22 mouse cellular contexts compared by ENCODE assay signal in genomic region chr5:8632901-8633300, GRCm38 (mm10). TPM values are rescaled to one million over a fixed set of nuclear protein-coding genes. Genes with fewer than 3 reads are reported as not detected.
DNase-seq lines count a peak whose midpoint lies in the region; ATAC-seq and TF ChIP-seq lines count a peak whose summit lies in the region.
"Had no signal": no experiment of that assay in that cellular context is flagged by ENCODE, and none has a peak within 500 bp of the region (broad histone marks: within the 10 kb centered on the region; RNA-seq: fewer than 3 reads in every experiment).

No protein-coding gene starts in this region.

- no peaks in the 10 kb centered on the region for H3K36me3 ChIP-seq in hindbrain, embryonic 14.5 days (replicated peaks; ENCODE audit: control insufficient read depth, insufficient read depth)
- H3K36me3 ChIP-seq in hindbrain, embryonic 10.5 days = no peaks in the 10 kb centered on the region
- no peaks in the 10 kb centered on the region for H3K36me3 ChIP-seq in intestine, embryonic 15.5 days
- no peaks in the 10 kb centered on the region for H3K36me3 ChIP-seq in intestine, postnatal 0 days (ENCODE audit: control insufficient read depth, insufficient read depth)
- H3K36me3 ChIP-seq in intestine, embryonic 16.5 days (ENCODE audit: control insufficient read depth, insufficient read depth, low read length) = no peaks in the 10 kb centered on the region
- H3K36me3 ChIP-seq: G1E had no signal

- H3K9me3 ChIP-seq in hindbrain, embryonic 14.5 days (ENCODE audit: control insufficient read depth, low read length) = no peaks in the 10 kb centered on the region
- no peaks in the 10 kb centered on the region for H3K9me3 ChIP-seq in hindbrain, embryonic 10.5 days
- no peaks in the 10 kb centered on the region for H3K9me3 ChIP-seq in intestine, embryonic 15.5 days
- H3K9me3 ChIP-seq in intestine, postnatal 0 days (ENCODE audit: control insufficient read depth) = no peaks in the 10 kb centered on the region
- no peaks in the 10 kb centered on the region for H3K9me3 ChIP-seq in intestine, embryonic 16.5 days (ENCODE audit: control insufficient read depth, low read length)
- H3K9me3 ChIP-seq: G1E had no signal

- H3K4me2 ChIP-seq in hindbrain, embryonic 14.5 days (replicated peaks) = no peak overlapping the region
- no peak overlapping the region for H3K4me2 ChIP-seq in intestine, embryonic 15.5 days (replicated peaks)
- H3K4me2 ChIP-seq in intestine, postnatal 0 days (replicated peaks; ENCODE audit: low read depth) = no peak overlapping the region
- no peak overlapping the region for H3K4me2 ChIP-seq in intestine, embryonic 16.5 days (ENCODE audit: low read depth, low read length)

- ATAC-seq in hindbrain, embryonic 14.5 days (ENCODE audit: low FRiP score) = no peak
- peak; percentile 54; the same call in 1 of the 2 replicates for ATAC-seq in intestine, embryonic 15.5 days
- ATAC-seq in intestine, postnatal 0 days = no peak
- peak; percentile 79 for ATAC-seq in intestine, embryonic 16.5 days
- ATAC-seq: activated CD4-positive, CD25-positive, alpha-beta regulatory T cell, adult 4 months; CD4-positive, CD25-positive, alpha-beta regulatory T cell, adult 4 months; Patski had no signal

- DNase-seq in hindbrain, embryonic 14.5 days (ENCODE audit: low spot score) = peak; percentile 10
- no peak for DNase-seq in hindbrain, embryonic 10.5 days (ENCODE audit: low spot score)
- DNase-seq in yolk sac, embryonic 10.5 days (ENCODE audit: low spot score) = peak; percentile 38
- no peak for DNase-seq in spleen, postnatal 36 days (ENCODE audit: low spot score in 2 of 2)
- no peak for DNase-seq in embryo, embryonic 9.5 days (ENCODE audit: extremely low spot score)
- DNase-seq: adrenal gland, adult 2 months; adrenal gland, adult 8-10 months; adrenal gland, postnatal 10 days; adrenal gland, postnatal 14 days; adrenal gland, postnatal 25 days; adrenal gland, postnatal 36 days; B cell, adult 2 months; cerebellum, adult 11 months; cerebellum, adult 11-12 months had no signal

- TF ChIP-seq CTCF in intestine, postnatal 0 days (IDR thresholded peaks at IDR 0.05; ENCODE audit: low read depth) = no peak

- H3K4me3 ChIP-seq in hindbrain, embryonic 14.5 days (replicated peaks; ENCODE audit: low read length) = no peak overlapping the region
- no peak overlapping the region for H3K4me3 ChIP-seq in hindbrain, embryonic 10.5 days
- no peak overlapping the region for H3K4me3 ChIP-seq in intestine, embryonic 15.5 days (replicated peaks)
- no peak overlapping the region for H3K4me3 ChIP-seq in intestine, postnatal 0 days (ENCODE audit: low read depth, low read length)
- H3K4me3 ChIP-seq in intestine, embryonic 16.5 days (ENCODE audit: low read length) = no peak overlapping the region

- H3K27ac ChIP-seq in hindbrain, embryonic 14.5 days = no peak overlapping the region
- no peak overlapping the region for H3K27ac ChIP-seq in hindbrain, embryonic 10.5 days
- no peak overlapping the region for H3K27ac ChIP-seq in intestine, embryonic 15.5 days
- no peak overlapping the region for H3K27ac ChIP-seq in intestine, postnatal 0 days (ENCODE audit: low read depth, low read length)
- no peak overlapping the region for H3K27ac ChIP-seq in intestine, embryonic 16.5 days (ENCODE audit: low read length)

- no peaks in the 10 kb centered on the region for H3K27me3 ChIP-seq in hindbrain, embryonic 14.5 days (ENCODE audit: control insufficient read depth, insufficient read depth, low read length)
- no peaks in the 10 kb centered on the region for H3K27me3 ChIP-seq in hindbrain, embryonic 10.5 days (ENCODE audit: insufficient read depth, poor library complexity, severe bottlenecking)
- H3K27me3 ChIP-seq in intestine, embryonic 15.5 days (replicated peaks) = no peaks in the 10 kb centered on the region
- no peaks in the 10 kb centered on the region for H3K27me3 ChIP-seq in intestine, postnatal 0 days (replicated peaks; ENCODE audit: control insufficient read depth, insufficient read depth, low read length)
- H3K27me3 ChIP-seq in intestine, embryonic 16.5 days (replicated peaks; ENCODE audit: control insufficient read depth, insufficient read depth, low read length) = no peaks in the 10 kb centered on the region
- H3K27me3 ChIP-seq: CH12.LX had no signal

- no peak overlapping the region for H3K9ac ChIP-seq in hindbrain, embryonic 14.5 days
- H3K9ac ChIP-seq in intestine, embryonic 15.5 days = no peak overlapping the region
- no peak overlapping the region for H3K9ac ChIP-seq in intestine, postnatal 0 days (ENCODE audit: low read depth, low read length)
- no peak overlapping the region for H3K9ac ChIP-seq in intestine, embryonic 16.5 days (ENCODE audit: low read depth, low read length)

- 88% methylated on average over 3 of the region's 3 CpGs for WGBS in hindbrain, embryonic 14.5 days
- WGBS in hindbrain, embryonic 10.5 days = 86% methylated on average over 3 of the region's 3 CpGs
- WGBS in intestine, embryonic 15.5 days = 52% methylated on average over 3 of the region's 3 CpGs
- WGBS in intestine, postnatal 0 days = 40% methylated on average over 3 of the region's 3 CpGs
- 47% methylated on average over 3 of the region's 3 CpGs for WGBS in intestine, embryonic 16.5 days

- H3K4me1 ChIP-seq in hindbrain, embryonic 14.5 days (replicated peaks; ENCODE audit: control insufficient read depth, insufficient read depth, low read length) = no peaks in the 10 kb centered on the region
- no peaks in the 10 kb centered on the region for H3K4me1 ChIP-seq in hindbrain, embryonic 10.5 days (replicated peaks)
- no peaks in the 10 kb centered on the region for H3K4me1 ChIP-seq in intestine, embryonic 15.5 days (replicated peaks)
- 0 out of 2 replicates have a peak, but pooled peaks cover 4% of the 10 kb centered on the region for H3K4me1 ChIP-seq in intestine, postnatal 0 days (replicated peaks; ENCODE audit: control insufficient read depth, insufficient read depth, low read length)
- H3K4me1 ChIP-seq in intestine, embryonic 16.5 days (ENCODE audit: control insufficient read depth, insufficient read depth, low read length) = no peaks in the 10 kb centered on the region

RNA-seq across cellular contexts. Expression of gene Rundc3b, which starts 10.1 kb away (rescaled TPM):
- polyA plus RNA-seq in hindbrain, embryonic 14.5 days (2014; fragmentation: Nextera tagmentation; extraction: Ambion mirVana) = 57.9 and 64.9 TPM in 2 replicates
- polyA plus RNA-seq in hindbrain, embryonic 10.5 days (2016; fragmentation: Nextera tagmentation; extraction: Ambion mirVana) = 3.8 and 8.1 TPM in 2 replicates
- polyA plus RNA-seq in intestine, embryonic 15.5 days (2015; fragmentation: Nextera tagmentation; extraction: Ambion mirVana) = 5.6 and 7.2 TPM in 2 replicates
- polyA plus RNA-seq in intestine, postnatal 0 days (2015; fragmentation: Nextera tagmentation; extraction: Ambion mirVana) = 3.5 and 3.9 TPM in 2 replicates
- 5.4 and 6.1 TPM in 2 replicates for polyA plus RNA-seq in intestine, embryonic 16.5 days (2015; fragmentation: Nextera tagmentation; extraction: Ambion mirVana)

RNA-seq across cellular contexts. Expression of gene Abcb1a, which starts 27.0 kb away (rescaled TPM):
- polyA plus RNA-seq in hindbrain, embryonic 14.5 days (2014; fragmentation: Nextera tagmentation; extraction: Ambion mirVana) = 2.3 TPM in 2 replicates
- polyA plus RNA-seq in hindbrain, embryonic 10.5 days (2016; fragmentation: Nextera tagmentation; extraction: Ambion mirVana) = 0.22 and 0.26 TPM in 2 replicates
- 8.7 and 9.4 TPM in 2 replicates for polyA plus RNA-seq in intestine, embryonic 15.5 days (2015; fragmentation: Nextera tagmentation; extraction: Ambion mirVana)
- 22.0 and 23.2 TPM in 2 replicates for polyA plus RNA-seq in intestine, postnatal 0 days (2015; fragmentation: Nextera tagmentation; extraction: Ambion mirVana)
- polyA plus RNA-seq in intestine, embryonic 16.5 days (2015; fragmentation: Nextera tagmentation; extraction: Ambion mirVana) = 9.0 and 11.9 TPM in 2 replicates
- polyA plus RNA-seq: G1E had no signal

Comparison
In these comparisons a context has a peak if more than half of its experiments do, and no peak if none do; other contexts are left out.
1. ATAC-seq: peak in intestine, embryonic 15.5 days (single experiment) and intestine, embryonic 16.5 days (single experiment); none in hindbrain, embryonic 14.5 days (single experiment) and intestine, postnatal 0 days (single experiment).
2. DNase-seq: peak in hindbrain, embryonic 14.5 days (single experiment) and yolk sac, embryonic 10.5 days (single experiment); none in hindbrain, embryonic 10.5 days (single experiment), spleen, postnatal 36 days (0 of 2) and embryo, embryonic 9.5 days (single experiment).